Mouse (Mus musculus) CH12.LX (cell line): ENCODE results near the gene Zfyve28.

ENCODE experiments used
- EP300 ChIP-seq: IDR thresholded peaks from 2 replicates; pipeline ENCODE4 v1.6.1; 2011; ENCODE audit warnings: low read length, improper control_type of control experiment
- USF2 ChIP-seq: conservative IDR thresholded peaks from 2 replicates; pipeline ENCODE4 v1.6.1; 2011; ENCODE audit warnings: low read depth, low read length, improper control_type of control experiment

DNA sequence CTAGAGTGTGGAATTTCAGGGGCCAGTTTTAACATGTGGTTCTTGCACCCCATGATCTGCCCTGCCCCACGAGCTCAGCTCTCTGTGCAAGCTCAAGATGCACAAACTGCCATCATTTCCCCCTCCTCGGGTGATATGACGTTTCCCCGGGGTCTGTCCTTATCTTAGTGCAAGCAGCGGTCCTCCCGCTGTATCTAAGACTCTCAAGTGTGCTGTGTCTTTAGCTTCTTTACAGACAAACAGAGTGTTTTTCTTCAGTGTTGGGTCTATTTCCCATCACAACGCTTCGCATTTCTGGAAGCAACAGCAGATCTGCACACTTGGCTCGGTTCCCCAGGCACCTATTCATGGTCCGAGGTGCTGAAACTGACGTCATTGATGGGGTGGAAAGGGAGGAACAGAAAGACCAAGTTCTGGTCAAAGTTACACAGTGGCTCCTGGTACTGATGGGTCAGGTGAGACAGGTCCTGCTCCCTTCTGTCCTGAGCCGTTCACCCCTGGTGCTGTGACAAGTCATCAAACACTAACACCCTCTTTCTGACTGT is 18.3 kb downstream of the Zfyve28 start:
- no peak for TF ChIP-seq USF2
- TF ChIP-seq EP300, result no peak
